ENCODE assay signal across 8 mouse cellular contexts in genomic region chr10:78043406-78043836, GRCm38 (mm10). TPM values are rescaled to one million over a fixed set of nuclear protein-coding genes. Genes with fewer than 3 reads are reported as not detected.
DNase-seq lines count a peak whose midpoint lies in the region; ATAC-seq and TF ChIP-seq lines count a peak whose summit lies in the region.

Gene Aire (minus strand): TSS chr10:78043610.

- ATAC-seq in intestine, embryonic 14.5 days (replicated peaks; ENCODE audit: low FRiP score, low TSS enrichment, low read depth), result peak; percentile 72
- ATAC-seq in limb, embryonic 11.5 days (ENCODE audit: insufficient number of reproducible peaks, low FRiP score, low TSS enrichment, low read depth), result peak; percentile 7; the same call in 1 of the 2 replicates
- peak; percentile 79 for ATAC-seq in midbrain, embryonic 11.5 days (ENCODE audit: low FRiP score)

- peak; percentile 38 to 58 for DNase-seq in left cerebral cortex, adult 2 months (ENCODE audit: extremely low spot score in 1 of 2, low spot score in 2 of 2)
- no peak for DNase-seq in left cerebral cortex, adult 11 months (ENCODE audit: low spot score)
- peak; percentile 35 to 59 for DNase-seq in cerebellum, postnatal 36 days
- peak; percentile 60 for DNase-seq in gastrocnemius, postnatal 10 days
- DNase-seq in intestine, embryonic 14.5 days (ENCODE audit: low spot score), result peak; percentile 82
- DNase-seq in limb, embryonic 11.5 days (ENCODE audit: low spot score), result peak; percentile 81
- DNase-seq in midbrain, embryonic 11.5 days (ENCODE audit: low spot score, missing footprints), result peak; percentile 96
- DNase-seq in spleen, postnatal 10 days (ENCODE audit: low spot score in 2 of 2), result peak; percentile 51 to 72

- WGBS in intestine, embryonic 14.5 days, result 1% methylated on average over 27 of the region's 27 CpGs
- 2% methylated on average over 27 of the region's 27 CpGs for WGBS in limb, embryonic 11.5 days
- WGBS in midbrain, embryonic 11.5 days, result 2% methylated on average over 26 of the region's 27 CpGs

- intact Hi-C loops in left cerebral cortex, adult 2 months (cut with DNase I), result no loop called here

- no peaks in the 10 kb centered on the region for H3K36me3 ChIP-seq in intestine, embryonic 14.5 days (ENCODE audit: control insufficient read depth, insufficient read depth, low read length)
- H3K36me3 ChIP-seq in limb, embryonic 11.5 days (ENCODE audit: control insufficient read depth, insufficient read depth, low read length), result no peaks in the 10 kb centered on the region
- H3K36me3 ChIP-seq in midbrain, embryonic 11.5 days (ENCODE audit: control insufficient read depth, insufficient read depth, low read length), result no peaks in the 10 kb centered on the region

- no peak within 1 kb of the TSS for H3K27ac ChIP-seq in left cerebral cortex, adult 2 months
- H3K27ac ChIP-seq in intestine, embryonic 14.5 days (ENCODE audit: low read depth), result no peak within 1 kb of the TSS
- H3K27ac ChIP-seq in limb, embryonic 11.5 days (replicated peaks; ENCODE audit: low read depth, low read length), result no peak within 1 kb of the TSS
- no peak within 1 kb of the TSS for H3K27ac ChIP-seq in midbrain, embryonic 11.5 days (ENCODE audit: low read depth, low read length)

- H3K4me2 ChIP-seq in intestine, embryonic 14.5 days (ENCODE audit: low read length), result peak within 1 kb of the TSS; percentile 44
- H3K4me2 ChIP-seq in limb, embryonic 11.5 days (ENCODE audit: low read depth, severe bottlenecking), result peak within 1 kb of the TSS; percentile 34; the same call in 1 of the 2 replicates
- peak within 1 kb of the TSS; percentile 44 for H3K4me2 ChIP-seq in midbrain, embryonic 11.5 days

- TF ChIP-seq CTCF in left cerebral cortex, adult 2 months (IDR thresholded peaks at IDR 0.05), result peak; percentile 89

- no peaks in the 10 kb centered on the region for H3K27me3 ChIP-seq in intestine, embryonic 14.5 days (replicated peaks; ENCODE audit: control insufficient read depth, insufficient read depth, low read length)
- H3K27me3 ChIP-seq in limb, embryonic 11.5 days (ENCODE audit: control insufficient read depth, insufficient read depth, low read length), result no peaks in the 10 kb centered on the region
- H3K27me3 ChIP-seq in midbrain, embryonic 11.5 days (ENCODE audit: control insufficient read depth, insufficient read depth, low read length), result no peaks in the 10 kb centered on the region

- no peak within 1 kb of the TSS for H3K9ac ChIP-seq in intestine, embryonic 14.5 days (ENCODE audit: low read length)
- H3K9ac ChIP-seq in limb, embryonic 11.5 days (ENCODE audit: low read length), result 0 out of 2 replicates have a peak within 1 kb of the TSS, but pooled peaks have one; percentile 5
- peak within 1 kb of the TSS; percentile 34 for H3K9ac ChIP-seq in midbrain, embryonic 11.5 days (ENCODE audit: low read length)

- H3K4me3 ChIP-seq in left cerebral cortex, adult 2 months, result no peak within 1 kb of the TSS
- peak within 1 kb of the TSS; percentile 18 for H3K4me3 ChIP-seq in intestine, embryonic 14.5 days (ENCODE audit: low read depth, low read length)
- no peak within 1 kb of the TSS for H3K4me3 ChIP-seq in limb, embryonic 11.5 days (ENCODE audit: low read depth, low read length)
- peak within 1 kb of the TSS; percentile 17; the same call in 1 of the 2 replicates for H3K4me3 ChIP-seq in midbrain, embryonic 11.5 days (ENCODE audit: low read depth, low read length)

- peaks cover 8% of the 10 kb centered on the region; the same call in 1 of the 2 replicates for H3K4me1 ChIP-seq in intestine, embryonic 14.5 days (replicated peaks; ENCODE audit: control insufficient read depth, insufficient read depth, low read length)
- 0 out of 2 replicates have a peak, but pooled peaks cover 2% of the 10 kb centered on the region for H3K4me1 ChIP-seq in limb, embryonic 11.5 days (ENCODE audit: control insufficient read depth, insufficient read depth, low read length)
- H3K4me1 ChIP-seq in midbrain, embryonic 11.5 days (ENCODE audit: control insufficient read depth, insufficient read depth, low read length), result no peaks in the 10 kb centered on the region

- no peaks in the 10 kb centered on the region for H3K9me3 ChIP-seq in intestine, embryonic 14.5 days (ENCODE audit: control insufficient read depth, low read length)
- H3K9me3 ChIP-seq in limb, embryonic 11.5 days (ENCODE audit: control insufficient read depth, low read length), result no peaks in the 10 kb centered on the region
- no peaks in the 10 kb centered on the region for H3K9me3 ChIP-seq in midbrain, embryonic 11.5 days (ENCODE audit: control insufficient read depth, low read length)

RNA-seq across cellular contexts. Expression of gene Aire, which starts in this region (rescaled TPM):
- under 1 TPM in 1 of 2 experiments, not detected in 1; 0.56 TPM for total RNA-seq in left cerebral cortex, adult 2 months (2021)
- not detected for total RNA-seq in gastrocnemius, postnatal 10 days (2021)
- polyA plus RNA-seq in intestine, embryonic 14.5 days (2014; fragmentation: Nextera tagmentation; extraction: Ambion mirVana), result 0.15 and 0.31 TPM in 2 replicates
- polyA plus RNA-seq in limb, embryonic 11.5 days (2014; fragmentation: Nextera tagmentation; extraction: Ambion mirVana), result 0.17 and 0.35 TPM in 2 replicates
- 0.10 TPM in 1 of 2 replicates, not detected in the other for polyA plus RNA-seq in midbrain, embryonic 11.5 days (2014; fragmentation: Nextera tagmentation; extraction: Ambion mirVana)

Comparison
In these comparisons a context has a peak if more than half of its experiments do, and no peak if none do; other contexts are left out.
1. Peak in DNase-seq in left cerebral cortex, adult 2 months; RNA of the gene not detected or under 1 TPM.
2. Peak in DNase-seq in gastrocnemius, postnatal 10 days; RNA of the gene not detected or under 1 TPM.
3. Peak in DNase-seq, ATAC-seq, H3K4me3 ChIP-seq and H3K4me2 ChIP-seq in intestine, embryonic 14.5 days; RNA of the gene not detected or under 1 TPM.
4. Peak in DNase-seq, ATAC-seq, H3K9ac ChIP-seq and H3K4me2 ChIP-seq in limb, embryonic 11.5 days; RNA of the gene not detected or under 1 TPM.
5. Peak in DNase-seq, ATAC-seq, H3K4me3 ChIP-seq, H3K9ac ChIP-seq and H3K4me2 ChIP-seq in midbrain, embryonic 11.5 days; RNA of the gene not detected or under 1 TPM.
6. ATAC-seq: peak in every context shown above with its lines; median percentile 79 in midbrain, embryonic 11.5 days; 72 in intestine, embryonic 14.5 days; 7 in limb, embryonic 11.5 days.